15 mouse cellular contexts compared by ENCODE assay signal in the genomic region with DNA sequence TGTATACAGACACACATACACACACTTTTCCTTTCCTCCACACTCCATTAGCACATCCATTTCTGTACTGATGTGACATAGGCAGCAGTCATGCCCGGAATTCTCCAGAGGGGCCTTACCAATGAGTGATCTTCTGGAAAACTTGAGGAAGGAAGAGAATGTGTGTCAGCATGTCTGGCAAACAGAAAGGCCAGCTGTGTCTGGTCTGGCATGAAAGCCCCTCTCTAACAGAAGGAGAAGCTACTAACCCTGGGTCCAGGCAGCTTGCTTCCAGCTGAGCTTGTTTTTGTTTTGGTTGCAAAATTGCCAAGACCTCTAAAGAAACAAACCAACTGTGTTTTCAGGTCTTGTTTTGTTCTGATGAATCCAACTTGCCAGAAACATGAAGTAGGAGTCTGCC.
A peak's percentile ranks its signal among the peaks of the same experiment; 100 is the strongest.
DNase-seq lines count a peak whose midpoint lies in the region; ATAC-seq and TF ChIP-seq lines count a peak whose summit lies in the region.
"Had no signal": no experiment of that assay in that cellular context is flagged by ENCODE, and none has a peak within 500 bp of the region (broad histone marks: within the 10 kb centered on the region; RNA-seq: fewer than 3 reads in every experiment).

No protein-coding gene starts in this region.

- no peak overlapping the region for H3K4me3 ChIP-seq in kidney, postnatal 0 days (replicated peaks; ENCODE audit: low read depth, low read length)
- H3K4me3 ChIP-seq: hindbrain, embryonic 10.5 days; intestine, embryonic 15.5 days; limb, embryonic 15.5 days; lung, embryonic 15.5 days; midbrain, embryonic 10.5 days; myocyte had no signal

- WGBS in kidney, postnatal 0 days = 67% methylated on average over 1 of the region's 1 CpGs

- H3K4me1 ChIP-seq in kidney, postnatal 0 days (replicated peaks; ENCODE audit: insufficient read depth, low read length) = no peaks in the 10 kb centered on the region
- H3K4me1 ChIP-seq: hindbrain, embryonic 10.5 days; intestine, embryonic 15.5 days; limb, embryonic 15.5 days; lung, embryonic 15.5 days; midbrain, embryonic 10.5 days had no signal

- H3K9me3 ChIP-seq in kidney, postnatal 0 days (replicated peaks; ENCODE audit: low read length) = no peaks in the 10 kb centered on the region
- H3K9me3 ChIP-seq: hindbrain, embryonic 10.5 days; intestine, embryonic 15.5 days; limb, embryonic 15.5 days; lung, embryonic 15.5 days; midbrain, embryonic 10.5 days had no signal

- H3K36me3 ChIP-seq in kidney, postnatal 0 days (ENCODE audit: insufficient read depth, low read length) = no peaks in the 10 kb centered on the region
- H3K36me3 ChIP-seq: hindbrain, embryonic 10.5 days; intestine, embryonic 15.5 days; limb, embryonic 15.5 days; lung, embryonic 15.5 days; midbrain, embryonic 10.5 days had no signal

- H3K27me3 ChIP-seq in kidney, postnatal 0 days (ENCODE audit: insufficient read depth, low read length) = no peaks in the 10 kb centered on the region
- H3K27me3 ChIP-seq: intestine, embryonic 15.5 days; limb, embryonic 15.5 days; lung, embryonic 15.5 days had no signal

- DNase-seq in cerebellum, postnatal 36 days = no peak
- DNase-seq in kidney, postnatal 0 days (ENCODE audit: low spot score) = peak; percentile 34
- DNase-seq in kidney, adult 18-20 months = no peak
- peak; percentile 14 for DNase-seq in gastrocnemius, postnatal 14 days
- peak; percentile 28 for DNase-seq in lung, postnatal 10 days
- DNase-seq in frontal cortex, postnatal 10 days (ENCODE audit: low spot score in 2 of 2) = no peak
- DNase-seq in layer of hippocampus, adult 11-12 months (ENCODE audit: low spot score) = no peak
- DNase-seq: adrenal gland, adult 8-10 months had no signal

- H3K9ac ChIP-seq in kidney, postnatal 0 days (ENCODE audit: low read depth, low read length) = no peak overlapping the region
- H3K9ac ChIP-seq: intestine, embryonic 15.5 days; limb, embryonic 15.5 days; lung, embryonic 15.5 days had no signal

- intact Hi-C loops in gastrocnemius, postnatal 14 days (cut with DNase I; ENCODE audit: low total_unique reads) = no loop called here

- H3K4me2 ChIP-seq in kidney, postnatal 0 days (ENCODE audit: low read length) = no peak overlapping the region
- H3K4me2 ChIP-seq: intestine, embryonic 15.5 days; limb, embryonic 15.5 days; lung, embryonic 15.5 days had no signal

- H3K27ac ChIP-seq in kidney, postnatal 0 days = no peak overlapping the region
- H3K27ac ChIP-seq: hindbrain, embryonic 10.5 days; intestine, embryonic 15.5 days; limb, embryonic 15.5 days; lung, embryonic 15.5 days; midbrain, embryonic 10.5 days had no signal

- no peak for TF ChIP-seq CTCF in kidney, postnatal 0 days (IDR thresholded peaks at IDR 0.05; ENCODE audit: low read depth)

- 0 out of 2 replicates have a peak, but pooled peaks have one; percentile 20 for ATAC-seq in cerebellum, adult (ENCODE audit: insufficient number of reproducible peaks, low FRiP score, low TSS enrichment)
- ATAC-seq in kidney, postnatal 0 days (replicated peaks; ENCODE audit: low FRiP score, low read depth) = no peak
- ATAC-seq: intestine, embryonic 15.5 days had no signal

Comparison
In these comparisons a context has a peak if more than half of its experiments do, and no peak if none do; other contexts are left out.
1. DNase-seq: peak in kidney, postnatal 0 days (single experiment), gastrocnemius, postnatal 14 days (single experiment) and lung, postnatal 10 days (single experiment); none in cerebellum, postnatal 36 days (0 of 2), kidney, adult 18-20 months (single experiment), frontal cortex, postnatal 10 days (0 of 2) and layer of hippocampus, adult 11-12 months (single experiment).